Mouse (Mus musculus) small intestine, adult 2 months (tissue): Measurements from ENCODE around the gene Rab29. TPM values are rescaled to one million over a fixed set of nuclear protein-coding genes. Genes with fewer than 3 reads are reported as not detected.
"Not testable (repeated sequence)": the region's sequence is repeated elsewhere in the genome, so short reads cannot be mapped to it uniquely, and the experiment has no call there.

ENCODE experiments used
- H3K27ac ChIP-seq: fragments of 200-500 bp; 2 replicates; pipeline ENCODE4 v1.5.1; 2012; ENCODE audit warnings: low read depth, low read length, control low read depth, inconsistent platforms; ENCODE audit not compliant: insufficient read depth
- H3K27me3 ChIP-seq: fragments of 200-500 bp; 2 replicates; pipeline ENCODE4 v1.6.1; 2012; ENCODE audit warnings: mild to moderate bottlenecking, moderate library complexity, low read length, inconsistent platforms; ENCODE audit not compliant: control insufficient read depth, insufficient read depth
- H3K36me3 ChIP-seq: fragments of 200-500 bp; 2 replicates; pipeline ENCODE4 v1.6.1; 2012; ENCODE audit warnings: mild to moderate bottlenecking, low read length, control low read depth, inconsistent platforms; ENCODE audit not compliant: control insufficient read depth, insufficient read depth
- H3K4me1 ChIP-seq: fragments of 200-500 bp; 2 replicates; pipeline ENCODE4 v1.6.1; 2012; ENCODE audit warnings: low read length, inconsistent platforms, mixed read lengths; ENCODE audit not compliant: control insufficient read depth, insufficient read depth, insufficient read length
- H3K4me3 ChIP-seq: fragments of 200-500 bp; 2 replicates; pipeline ENCODE4 v1.5.1; 2012; ENCODE audit warnings: low read depth, mild to moderate bottlenecking, control low read depth, inconsistent platforms, low read length, moderate library complexity
- CTCF ChIP-seq: fragments of 200-500 bp; IDR thresholded peaks from 2 replicates; pipeline ENCODE4 v1.5.1; 2012; ENCODE audit warnings: low read depth, mild to moderate bottlenecking, control low read depth, inconsistent platforms, low read length, moderate library complexity, mixed read lengths; ENCODE audit not compliant: insufficient replicate concordance, insufficient read length; ENCODE audit errors: extremely low read depth
- POLR2A ChIP-seq: fragments of 200-500 bp; IDR thresholded peaks from 2 replicates; pipeline ENCODE4 v1.6.1; 2012; ENCODE audit warnings: low read depth, mild to moderate bottlenecking, control low read depth, inconsistent platforms, low read length, moderate library complexity
- WGBS: fragments of 180-500 bp; shearing (Covaris S2); methylation state at CpG from one replicate; pipeline ENCODE4 v1.1.7; 2018; 5-methylcytosine and 5-hydroxymethylcytosine counted together
- polyA plus RNA-seq: library from polyadenylated mRNA; depleted of rRNA; stranded (reverse); fragments of >200 nt; gene quantifications from 2 replicates; pipeline ENCODE4 v1.2.3, GENCODE M21; 2012; rRNA removed

Gene Rab29
- 10.3 and 12.4 TPM in 2 replicates for polyA plus RNA-seq

DNA sequence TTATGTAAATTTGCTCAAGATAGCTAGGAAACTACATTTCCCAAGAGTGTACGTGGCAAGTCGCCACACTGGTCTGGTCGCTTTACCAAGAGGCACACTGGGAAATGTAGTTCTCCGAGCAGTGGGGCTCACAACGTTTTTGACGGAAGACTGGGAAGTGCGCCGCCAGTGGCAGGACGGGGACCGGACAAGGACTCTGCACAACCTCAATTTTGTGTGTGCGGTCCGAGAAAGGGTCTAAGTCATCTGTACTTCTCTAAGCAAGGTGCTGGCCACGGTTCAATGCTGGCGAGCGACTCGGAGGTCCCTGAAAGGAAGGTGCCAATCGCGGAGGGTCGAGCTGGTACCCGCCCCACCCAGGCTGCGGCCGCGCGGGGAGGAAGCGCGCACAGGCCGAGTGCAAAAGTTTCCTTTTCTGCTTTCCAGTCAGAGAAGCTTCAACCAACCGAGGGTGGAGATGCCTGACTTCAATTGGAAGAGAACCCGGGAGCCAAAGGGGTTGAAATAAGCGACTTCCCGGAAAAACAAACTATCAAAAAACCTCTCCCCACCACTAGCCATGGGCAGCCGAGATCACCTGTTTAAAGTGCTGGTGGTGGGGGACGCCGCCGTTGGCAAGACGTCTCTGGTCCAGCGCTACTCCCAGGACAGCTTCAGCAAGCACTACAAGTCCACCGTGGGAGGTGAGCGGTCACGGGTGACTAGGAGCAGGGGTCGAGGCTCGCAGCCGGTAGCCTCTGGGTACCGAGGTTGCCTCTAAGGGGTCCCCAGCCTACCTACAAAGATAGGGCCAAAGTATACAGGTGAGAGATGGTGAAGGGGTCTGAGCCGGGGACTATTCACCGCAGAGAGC lies at the start of gene Rab29:
TSS of gene Rab29 (plus strand) at position 132 of the 853 bp plus-strand sequence.
- Histone ChIP-seq H3K4me3 (peak within 1 kb of the TSS; percentile 95), H3K4me1 (no peaks in the 10 kb centered on the region; the same call in 1 of the 2 replicates), H3K27ac (peak within 1 kb of the TSS; percentile 57; the same call in 1 of the 2 replicates), H3K27me3 (no peaks in the 10 kb centered on the region), H3K36me3 (peaks cover 5% of the 10 kb centered on the region; the same call in 1 of the 2 replicates)
- TF ChIP-seq POLR2A (no peak; the same call in 1 of the 2 replicates), CTCF (peak; percentile 90; the same call in 1 of the 2 replicates)
- under 1% methylated on average over 46 of the region's 46 CpGs for WGBS

DNA sequence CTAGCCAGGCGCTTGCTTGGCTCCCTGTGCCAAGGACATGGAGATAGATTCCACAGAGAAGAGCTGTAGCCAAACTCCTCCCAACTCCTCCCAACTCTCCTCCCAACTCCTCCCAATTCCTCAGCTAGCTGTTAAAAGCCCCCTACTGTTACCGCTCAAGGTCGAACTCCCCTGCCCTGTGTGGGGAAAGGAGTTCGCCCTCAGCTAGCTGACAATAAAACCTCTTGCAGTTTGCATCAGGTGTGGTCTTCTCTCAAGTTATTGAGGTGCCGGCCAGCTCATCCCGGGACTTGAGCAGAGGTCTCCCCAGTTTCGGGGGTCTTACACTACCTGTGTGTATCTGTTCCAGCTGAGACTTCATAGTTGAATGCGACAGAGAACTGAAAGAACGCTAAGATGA lies 46.7 kb upstream of the Rab29 start:
- H3K36me3 ChIP-seq, H3K27me3 ChIP-seq, H3K4me1 ChIP-seq: not testable (repeated sequence)
- Histone ChIP-seq H3K4me3 (0 out of 2 replicates have a peak overlapping the region, but pooled peaks have one; percentile 6), H3K27ac (peak overlapping the region; percentile 9; the same call in 1 of the 2 replicates)
- WGBS: 85% methylated on average over 9 of the region's 9 CpGs

DNA sequence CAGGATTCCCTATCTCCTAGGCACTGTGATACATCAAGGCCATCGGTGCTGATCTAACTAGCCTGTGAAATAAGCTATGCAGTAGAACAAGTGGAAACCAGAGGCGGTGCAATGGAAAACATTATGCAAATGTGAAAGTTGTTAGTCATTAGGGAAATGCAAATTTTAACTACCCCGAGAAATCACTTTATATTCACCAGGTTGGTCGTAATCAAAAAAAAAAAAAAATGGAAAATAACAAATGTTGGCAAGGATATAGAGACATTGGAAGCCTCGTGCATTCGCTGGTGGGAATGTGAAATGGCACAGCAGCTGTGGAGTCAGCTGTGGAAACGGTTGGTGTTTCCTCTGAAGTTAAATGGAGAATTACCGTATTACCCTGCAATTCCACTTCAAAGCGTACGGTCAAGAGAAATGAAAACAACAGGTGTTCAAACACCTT lies 46.1 kb upstream of the Rab29 start:
- Histone ChIP-seq H3K4me3 (no peak overlapping the region), H3K36me3 (peaks cover 3% of the 10 kb centered on the region; the same call in 1 of the 2 replicates), H3K27me3 (0 out of 2 replicates have a peak, but pooled peaks cover 2% of the 10 kb centered on the region), H3K27ac (peak overlapping the region; percentile 9; the same call in 1 of the 2 replicates), H3K4me1 (no peaks in the 10 kb centered on the region)
- TF ChIP-seq POLR2A (no peak), CTCF (no peak)
- WGBS: 63% methylated on average over 10 of the region's 10 CpGs

DNA sequence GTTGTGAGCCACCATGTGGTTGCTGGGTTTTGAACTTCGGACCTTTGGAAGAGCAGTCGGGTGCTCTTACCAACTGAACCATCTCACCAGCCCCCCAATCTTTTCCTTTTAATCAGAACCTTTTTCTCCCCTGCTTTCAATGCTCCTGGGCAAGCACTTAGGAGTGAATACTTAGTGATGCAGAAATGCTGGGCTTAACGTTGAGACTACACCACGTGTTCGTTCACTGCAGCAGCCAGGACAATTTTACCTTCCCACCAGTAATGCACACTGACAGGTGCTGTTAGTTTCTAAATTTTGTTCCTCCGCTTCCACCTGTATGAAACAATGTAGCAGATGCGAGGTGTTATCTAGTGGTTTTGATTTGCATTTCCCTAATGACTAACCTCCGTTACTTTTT lies 44.7 kb upstream of the Rab29 start:
- Histone ChIP-seq H3K4me1 (no peaks in the 10 kb centered on the region), H3K27me3 (0 out of 2 replicates have a peak, but pooled peaks cover 2% of the 10 kb centered on the region), H3K27ac (no peak overlapping the region), H3K4me3 (no peak overlapping the region), H3K36me3 (no peaks in the 10 kb centered on the region)
- TF ChIP-seq CTCF: no peak
- no peak for TF ChIP-seq POLR2A
- WGBS: 78% methylated on average over 8 of the region's 8 CpGs

DNA sequence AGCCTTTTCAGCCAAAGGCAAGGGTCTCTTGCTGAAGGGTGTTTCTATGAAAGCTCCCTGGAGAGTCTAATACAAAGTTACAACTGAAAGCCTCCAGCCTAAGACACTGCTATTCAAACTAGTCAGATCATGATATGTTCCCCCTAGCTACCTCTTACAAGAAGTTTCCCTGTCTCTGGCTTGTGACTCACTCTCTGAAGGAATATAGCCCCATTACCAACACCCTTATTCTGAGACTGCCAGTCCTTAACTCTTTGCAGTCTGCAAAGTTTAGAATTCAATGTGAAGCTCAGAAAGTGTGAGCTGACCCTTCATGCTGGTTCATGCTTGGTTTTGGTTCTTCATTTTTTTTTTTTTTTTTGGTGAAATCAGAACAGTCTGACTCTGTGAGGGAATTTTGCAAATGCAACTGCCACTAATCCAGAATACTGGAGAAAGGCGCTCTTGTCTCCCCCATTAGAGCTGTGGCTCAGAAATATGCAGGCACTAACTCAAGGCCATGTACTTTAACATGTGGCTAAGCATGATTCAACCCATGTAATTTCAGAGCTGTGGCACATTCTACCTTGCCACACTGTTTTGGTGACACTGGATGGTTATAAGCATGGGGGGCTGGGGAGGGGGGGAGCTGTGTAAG lies 44.0 kb upstream of the Rab29 start:
- TF ChIP-seq POLR2A: no peak
- Histone ChIP-seq H3K27ac (no peak overlapping the region), H3K4me1 (no peaks in the 10 kb centered on the region), H3K36me3 (no peaks in the 10 kb centered on the region), H3K27me3 (0 out of 2 replicates have a peak, but pooled peaks cover 2% of the 10 kb centered on the region), H3K4me3 (no peak overlapping the region)
- 92% methylated on average over 1 of the region's 1 CpGs for WGBS

DNA sequence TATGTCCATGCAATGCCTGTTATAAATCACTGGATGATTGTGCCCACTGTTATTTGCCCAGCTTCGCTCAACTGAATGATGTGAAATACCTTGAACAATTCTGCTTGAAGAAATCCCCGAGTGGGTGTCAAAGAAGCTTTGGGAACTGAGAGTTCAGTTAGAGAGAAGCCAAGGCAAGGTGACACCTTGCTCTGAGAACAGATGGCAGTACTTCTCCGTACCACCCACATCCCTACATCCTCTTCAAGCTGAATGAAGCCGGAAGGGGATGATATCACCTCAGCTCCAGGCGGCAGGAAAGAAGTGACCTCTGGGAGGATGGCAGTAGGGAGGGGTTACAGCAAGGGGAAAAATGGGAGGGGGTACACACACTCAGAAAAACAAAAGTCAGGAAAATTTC lies 43.5 kb upstream of the Rab29 start:
- Histone ChIP-seq H3K36me3 (no peaks in the 10 kb centered on the region), H3K4me1 (no peaks in the 10 kb centered on the region), H3K27me3 (0 out of 2 replicates have a peak, but pooled peaks cover 2% of the 10 kb centered on the region), H3K4me3 (no peak overlapping the region), H3K27ac (no peak overlapping the region)
- TF ChIP-seq POLR2A (no peak), CTCF (no peak)
- WGBS: 76% methylated on average over 5 of the region's 5 CpGs

DNA sequence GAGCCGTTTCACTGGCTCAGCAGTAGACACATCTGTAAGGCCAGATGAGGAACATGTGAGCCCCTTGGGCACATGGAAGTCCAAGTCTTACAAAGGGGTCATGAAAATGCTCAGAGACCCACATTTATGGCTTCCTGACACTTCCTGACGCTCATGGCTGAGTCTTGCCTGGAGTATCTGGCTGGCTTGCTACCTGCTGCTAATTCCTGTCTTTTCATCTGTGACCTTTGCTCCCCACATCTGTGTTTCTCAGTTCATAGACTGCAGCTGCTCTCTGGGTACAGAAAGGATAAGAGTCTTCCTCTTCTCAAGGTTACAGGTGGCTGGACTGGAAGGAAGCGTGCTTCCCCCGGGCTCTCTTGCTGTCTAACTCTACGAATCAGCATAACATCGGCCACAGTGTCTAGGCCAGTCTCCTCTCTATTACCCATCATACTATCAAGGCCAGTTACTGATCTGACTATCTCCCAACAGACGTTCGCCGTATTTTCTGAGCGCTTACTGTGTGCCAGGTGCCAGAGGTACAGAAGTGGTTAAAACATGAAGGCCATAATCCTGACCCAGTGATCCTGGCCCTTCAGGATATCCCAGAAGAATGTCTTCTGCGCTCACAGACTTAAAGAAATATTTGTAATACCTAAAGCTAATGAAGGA lies 42.4 kb upstream of the Rab29 start:
- no peak for TF ChIP-seq POLR2A
- TF ChIP-seq CTCF: no peak
- Histone ChIP-seq H3K4me1 (no peaks in the 10 kb centered on the region), H3K4me3 (no peak overlapping the region), H3K27me3 (no peaks in the 10 kb centered on the region), H3K27ac (no peak overlapping the region), H3K36me3 (no peaks in the 10 kb centered on the region)
- WGBS: 71% methylated on average over 11 of the region's 11 CpGs
